Mouse (Mus musculus) mouse embryonic stem cell (cell line): ENCODE measurements around the gene Tpst1.
"Not testable (repeated sequence)": the region's sequence is repeated elsewhere in the genome, so short reads cannot be mapped to it uniquely, and the experiment has no call there.

Experiments used
- in situ Hi-C, 2 experiments: fragments of 300-500 bp; cut with MboI; formaldehyde crosslinking; loops; 1 replicate in 1 of 2; 3 replicates in 1 of 2; pipeline ENCODE4 v1.14.3; 2019 to 2020; ENCODE audit warnings: low sequenced_read_pairs in 2 of 2, low pct_unique_long_range_greater_than_20kb in 1 of 2, mixed read lengths in 1 of 2; ENCODE audit not compliant: unreplicated experiment in 1 of 2

The Tpst1 gene

GRCm38 (mm10) chr5:130073026-130073425, at the start of gene Tpst1:
Gene Tpst1, plus strand, starts transcription at chr5:130073326.
- in situ Hi-C loops, result no loop called here

GRCm38 (mm10) chr5:130023767-130024539, 49.2 kb upstream of the Tpst1 start:
- in situ Hi-C loops, result no loop called here

GRCm38 (mm10) chr5:130027134-130027533, 46.0 kb upstream of the Tpst1 start:
- in situ Hi-C loops, result no loop called here

- in situ Hi-C loops, result no loop called here
Measured at GRCm38 (mm10) chr5:130027696-130028095, 45.4 kb upstream of the Tpst1 start.

- in situ Hi-C loops, result no loop called here
Measured at GRCm38 (mm10) chr5:130029142-130029897, 43.8 kb upstream of the Tpst1 start, which contains the start of the genes Asl and Crcp. Gene Asl, minus strand, starts transcription at chr5:130029247. Gene Crcp, plus strand, starts transcription at chr5:130029290.

DNA sequence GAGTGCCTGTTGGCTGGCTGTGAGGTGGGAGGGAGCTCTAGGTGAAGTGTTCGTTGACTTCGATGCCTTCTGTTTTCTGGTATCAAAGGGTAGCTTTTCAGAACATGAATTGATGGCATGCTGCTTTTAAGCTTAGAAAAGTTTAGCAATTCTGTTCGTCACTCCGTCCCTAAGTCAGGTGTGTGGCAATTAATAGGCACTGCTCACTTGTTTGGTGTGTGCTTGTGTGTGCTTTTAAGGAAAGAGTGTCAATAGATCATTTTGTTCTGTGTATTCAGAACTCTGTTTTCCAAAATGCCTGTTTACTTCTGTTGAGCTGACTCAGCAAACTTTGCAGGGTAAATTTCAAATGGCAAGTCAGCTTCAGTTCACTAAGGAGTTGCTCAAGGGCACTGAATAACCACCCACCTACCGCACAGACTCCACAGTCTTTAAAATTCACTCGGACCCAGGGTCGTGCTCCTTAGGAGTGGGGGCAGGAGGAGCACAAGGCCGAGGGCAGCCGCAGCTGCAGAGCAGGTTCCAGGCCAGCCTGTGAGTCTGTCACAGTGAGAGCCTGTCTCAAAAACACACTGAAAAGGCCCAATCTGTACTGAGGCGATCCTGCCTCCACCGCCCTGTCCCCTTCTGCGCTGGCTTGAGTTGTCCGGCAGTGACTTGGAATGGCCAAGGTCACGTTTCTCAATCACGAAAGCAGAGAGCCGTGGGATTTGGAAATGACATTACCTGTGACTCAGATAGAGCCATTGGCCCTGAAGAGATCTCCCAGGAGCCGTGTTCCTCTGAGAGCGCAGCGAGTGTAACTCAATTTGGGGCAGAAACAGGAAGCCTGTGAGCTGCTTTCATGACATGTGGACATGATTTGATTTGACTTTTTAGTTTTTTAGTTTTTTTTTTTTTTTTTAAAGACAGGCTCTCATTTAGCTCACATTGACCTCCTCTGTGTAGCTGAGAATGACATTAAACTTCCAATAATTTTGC, 41.4 kb upstream of the Tpst1 start:
- in situ Hi-C loops, result no loop called here

GRCm38 (mm10) chr5:130033869-130034268, 39.3 kb upstream of the Tpst1 start:
- in situ Hi-C loops, result no loop called here

- in situ Hi-C loops, result not testable (repeated sequence)
Measured at GRCm38 (mm10) chr5:130036300-130036699, 36.8 kb upstream of the Tpst1 start.

DNA sequence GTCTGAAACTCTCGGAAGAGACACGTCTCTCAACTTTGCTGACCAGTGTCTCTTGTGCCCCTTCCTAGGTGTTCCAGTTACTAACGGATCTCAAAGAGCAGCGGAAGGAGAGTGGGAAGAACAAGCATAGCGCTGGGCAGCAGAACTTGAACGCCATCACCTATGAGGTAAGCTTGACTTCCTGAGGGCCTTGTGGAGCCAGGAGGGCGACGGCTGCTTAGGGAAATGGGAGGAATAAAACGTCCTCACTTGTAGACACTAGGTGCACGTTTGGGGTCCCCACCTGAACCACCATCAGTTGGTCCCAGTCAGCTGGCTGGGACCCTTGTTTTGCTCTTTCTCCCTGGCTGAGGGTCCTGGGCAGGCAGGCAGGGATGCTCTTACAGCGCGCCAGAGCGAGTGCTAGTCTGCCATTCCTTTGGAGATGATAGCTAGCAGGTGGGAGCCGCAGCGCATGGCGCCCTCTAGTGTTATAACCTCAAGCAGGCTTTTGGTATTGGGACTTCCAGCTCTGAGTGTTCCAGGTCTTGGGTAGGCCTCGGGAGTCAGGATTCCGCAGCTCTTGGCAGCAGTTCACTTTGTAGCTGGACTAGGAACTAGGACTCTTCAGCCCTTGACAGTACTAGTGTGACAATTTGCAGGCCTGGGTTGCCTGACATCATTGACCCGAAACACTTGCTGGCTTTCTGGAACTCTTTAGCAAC, 35.2 kb upstream of the Tpst1 start:
- in situ Hi-C loops, result no loop called here

DNA sequence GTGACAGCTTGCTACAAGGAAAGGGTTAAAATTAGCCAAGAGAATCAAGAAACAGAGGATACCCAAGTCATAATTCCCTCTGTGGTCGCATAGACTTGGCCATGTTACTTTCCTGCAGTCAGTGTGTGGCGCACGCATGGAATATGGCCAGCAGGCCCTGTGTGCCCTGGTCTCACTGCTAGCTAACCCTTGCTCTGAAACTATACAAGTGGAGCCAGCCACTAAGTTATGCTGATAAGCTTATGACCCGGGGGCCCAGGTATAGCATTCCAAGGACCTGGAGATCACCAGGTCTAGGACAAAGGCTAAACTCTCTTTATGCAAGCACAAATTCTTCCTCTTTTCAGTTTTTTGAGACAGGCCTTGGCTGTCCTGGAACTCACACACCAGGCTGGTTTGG, 32.3 kb upstream of the Tpst1 start:
- in situ Hi-C loops, result no loop called here

- in situ Hi-C loops, result no loop called here
Measured at GRCm38 (mm10) chr5:130041262-130041661, 31.9 kb upstream of the Tpst1 start.

- in situ Hi-C loops, result no loop called here
Measured at GRCm38 (mm10) chr5:130043741-130044140, 29.4 kb upstream of the Tpst1 start.

DNA sequence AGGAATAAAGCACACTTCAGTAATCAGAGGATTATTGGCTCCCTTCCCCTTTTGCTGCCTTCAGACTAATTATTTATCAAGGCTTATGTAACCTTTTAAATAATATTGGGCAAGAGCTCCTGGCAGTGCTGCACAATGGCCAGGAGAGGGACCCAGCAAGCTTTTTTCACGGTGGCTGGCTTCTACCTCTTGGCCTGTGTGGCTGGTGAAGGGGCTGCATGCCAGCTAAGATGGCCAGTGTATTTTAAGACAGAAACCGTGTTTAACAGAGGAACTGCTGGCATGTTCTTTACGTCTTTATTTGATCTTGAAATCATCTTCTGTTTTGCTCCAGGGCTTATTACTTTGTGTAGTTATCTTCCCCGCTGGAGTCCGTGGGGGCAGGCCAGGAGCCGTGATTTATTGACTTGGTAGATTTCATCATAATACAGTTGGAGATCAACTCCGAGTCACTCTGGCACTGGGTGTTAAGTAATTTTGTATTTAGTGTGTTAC, 28.9 kb upstream of the Tpst1 start:
- in situ Hi-C loops, result no loop called here

DNA sequence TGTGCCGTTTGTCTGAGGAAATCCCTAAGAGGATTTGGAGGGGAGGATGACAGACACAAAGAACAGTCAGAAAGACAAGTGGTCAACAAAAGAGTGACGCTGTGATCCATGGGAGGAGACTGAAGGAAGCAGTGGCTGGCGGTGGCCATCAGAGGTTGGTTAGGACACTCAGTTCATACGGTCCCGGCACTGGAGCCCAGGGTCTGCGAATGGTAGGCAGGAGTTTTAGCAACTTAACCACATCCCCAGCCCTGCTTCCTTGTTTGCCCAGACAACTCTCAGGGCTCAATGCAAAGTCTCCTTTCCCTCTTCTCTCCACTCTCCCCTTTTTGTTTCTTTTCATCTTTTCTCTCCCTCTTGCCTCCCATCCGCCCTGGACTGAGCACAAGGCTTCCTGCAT, 27.0 kb upstream of the Tpst1 start:
- in situ Hi-C loops, result no loop called here

GRCm38 (mm10) chr5:130046589-130046988, 26.5 kb upstream of the Tpst1 start:
- in situ Hi-C loops, result no loop called here

DNA sequence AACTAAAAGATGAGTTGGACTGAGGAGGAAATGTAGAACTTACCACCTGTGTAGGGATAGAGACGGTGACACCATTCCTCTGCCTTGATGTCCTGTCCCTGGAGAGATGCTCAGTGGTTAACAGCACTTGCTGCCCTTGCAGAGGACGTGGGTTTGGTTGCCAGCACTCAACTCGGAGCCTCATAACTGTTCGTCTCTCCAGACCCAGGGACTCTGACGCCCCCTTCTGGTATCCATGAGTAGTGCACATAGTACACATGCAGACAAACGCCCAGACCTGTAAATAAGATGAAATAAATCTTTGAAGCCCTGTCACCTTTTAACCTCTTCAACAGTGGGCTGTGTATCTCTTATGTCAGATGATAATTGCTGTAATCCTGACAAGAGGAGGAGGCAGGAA, 26.1 kb upstream of the Tpst1 start:
- in situ Hi-C loops, result no loop called here

- in situ Hi-C loops, result no loop called here
Measured at GRCm38 (mm10) chr5:130048786-130049520, 24.2 kb upstream of the Tpst1 start.
